Mouse (Mus musculus) spleen, adult 2 months (tissue): ENCODE measurements around the gene Nckap5l.

ENCODE experiments used
- CTCF ChIP-seq: fragments of 200-500 bp; IDR thresholded peaks from 2 replicates; pipeline ENCODE4 v1.5.1; 2011; ENCODE audit warnings: mild to moderate bottlenecking, inconsistent platforms; ENCODE audit not compliant: insufficient read depth, insufficient read length, insufficient replicate concordance; ENCODE audit errors: extremely low read depth
- POLR2A ChIP-seq: fragments of 200-500 bp; IDR thresholded peaks from 2 replicates; pipeline ENCODE4 v1.6.1; 2011; ENCODE audit warnings: low read depth, low read length, inconsistent platforms

DNA sequence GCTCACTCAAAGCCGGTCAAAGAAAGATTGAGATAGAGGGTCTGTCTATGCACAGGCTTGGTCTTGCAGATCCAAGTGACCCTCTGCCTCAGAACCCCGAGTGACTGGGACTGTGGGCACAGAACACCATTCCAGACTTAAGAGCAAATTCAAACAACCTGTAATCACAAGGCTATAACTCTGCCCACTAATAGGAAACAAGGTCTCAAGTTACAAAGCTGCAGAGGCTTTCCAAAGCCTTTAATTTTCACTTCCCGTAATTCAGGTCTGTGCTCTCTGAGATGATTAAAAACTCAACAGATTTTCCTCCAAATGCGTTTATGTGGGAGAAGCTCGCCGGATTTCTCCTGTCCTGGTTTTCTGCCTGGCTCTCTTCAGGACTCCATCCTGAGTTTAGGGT is 73.5 kb downstream of the Nckap5l start:
- TF ChIP-seq CTCF: no peak
- TF ChIP-seq POLR2A: no peak
